Mouse (Mus musculus): ENCODE results near the gene Polr2h.

Polr2h gene

DNA sequence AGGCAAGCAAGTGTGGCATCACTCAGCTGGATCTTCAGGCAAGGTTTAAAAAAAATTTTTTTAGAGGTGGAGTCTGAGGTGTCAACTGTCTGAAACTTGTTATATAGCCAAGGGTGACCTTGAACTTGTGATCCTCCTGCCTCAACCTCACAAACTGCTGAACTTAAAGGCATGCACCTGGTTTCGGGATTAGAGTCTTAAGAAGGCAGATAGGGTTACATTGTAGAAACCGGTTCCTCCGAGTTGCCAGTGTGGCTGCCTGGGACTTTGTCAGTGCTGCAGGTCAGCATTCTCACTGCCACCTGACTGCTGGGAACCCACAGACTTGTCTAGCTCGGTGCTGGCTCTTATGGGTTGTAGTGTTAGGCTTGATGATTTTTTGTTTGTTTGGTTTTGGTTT lies 5.8 kb downstream of the Polr2h start:
- DNase-seq: no peak

DNA sequence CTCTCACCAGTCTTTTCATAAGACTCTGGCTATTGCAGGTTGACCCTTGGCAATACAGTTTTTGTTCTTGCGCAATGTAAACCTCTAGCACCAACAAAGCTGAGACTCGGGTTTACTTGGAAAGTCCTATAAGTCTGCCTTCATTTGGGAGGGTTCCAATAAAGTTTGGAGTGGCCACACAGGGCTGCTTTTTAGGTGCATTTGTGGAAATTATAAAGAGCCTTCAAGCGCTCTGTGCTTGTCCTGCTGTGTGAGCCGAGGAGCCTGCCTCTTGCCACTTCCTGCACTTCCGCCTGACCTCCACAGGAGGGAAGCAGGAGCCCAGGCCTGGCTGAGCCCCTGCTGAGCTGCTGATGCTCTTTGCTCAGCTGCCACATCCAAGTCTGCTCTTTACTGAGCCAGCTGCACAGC lies 6.9 kb downstream of the Polr2h start:
- DNase-seq: no peak

DNA sequence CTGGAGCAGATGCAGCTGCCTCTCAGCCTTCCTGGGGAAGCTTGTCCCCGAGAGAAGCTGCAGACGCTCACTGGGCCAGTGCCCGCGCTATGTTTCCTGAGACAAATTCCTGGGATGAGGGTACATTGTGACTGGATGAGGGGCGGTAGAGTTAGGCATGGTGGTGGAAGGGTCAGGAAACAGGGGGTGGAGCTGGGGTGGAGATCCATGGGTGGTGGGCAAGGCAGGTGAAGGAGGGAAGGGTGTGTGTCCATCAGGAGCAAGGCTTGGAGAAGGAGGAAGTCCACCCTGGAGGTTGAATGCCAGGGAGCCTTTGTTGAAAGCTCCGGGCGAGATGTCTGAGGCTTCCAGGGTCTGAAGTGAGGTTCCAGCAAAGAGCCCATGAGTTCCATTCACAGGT lies 7.9 kb downstream of the Polr2h start:
- DNase-seq: no peak

DNA sequence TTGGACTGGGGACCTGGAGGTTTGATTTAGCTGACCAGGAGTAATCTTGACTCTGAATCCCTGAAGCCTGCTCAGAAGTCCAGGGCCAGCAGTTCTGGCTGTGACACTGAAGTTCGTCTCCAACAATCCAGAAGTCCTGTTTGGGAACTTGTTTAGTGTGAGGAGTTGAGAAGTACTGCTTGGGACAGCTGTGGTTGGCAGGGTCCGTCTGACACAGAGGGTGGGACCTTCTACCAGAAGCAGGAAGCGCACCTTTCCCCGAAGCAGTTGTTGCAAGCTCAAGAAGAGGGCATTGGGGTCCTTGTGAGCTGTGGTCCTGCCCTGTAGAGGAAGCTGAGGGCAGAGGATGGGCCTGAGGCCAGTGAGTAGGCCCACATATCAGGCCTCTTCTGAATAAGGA lies 8.3 kb downstream of the Polr2h start:
- DNase-seq: no peak

DNA sequence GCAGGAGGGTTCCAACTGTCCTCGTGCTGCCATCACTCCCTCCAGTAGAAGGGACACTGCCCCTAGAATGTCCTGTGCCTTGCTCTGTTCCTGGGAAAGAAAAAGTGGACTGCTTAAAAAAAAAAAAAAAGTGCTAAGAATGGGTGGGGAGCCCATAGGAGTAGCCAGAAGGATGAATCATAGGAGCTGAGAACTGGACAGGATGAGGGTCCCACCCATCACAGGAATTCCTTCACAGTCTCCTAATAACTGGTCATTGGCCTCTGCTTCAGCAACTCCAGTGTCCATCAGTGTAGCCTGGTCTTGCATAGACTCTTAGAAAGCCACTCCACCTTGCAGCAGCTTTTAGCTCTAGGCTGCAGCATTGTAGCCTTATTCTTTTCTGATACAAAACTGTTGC lies 8.9 kb downstream of the Polr2h start:
- DNase-seq: no peak

DNA sequence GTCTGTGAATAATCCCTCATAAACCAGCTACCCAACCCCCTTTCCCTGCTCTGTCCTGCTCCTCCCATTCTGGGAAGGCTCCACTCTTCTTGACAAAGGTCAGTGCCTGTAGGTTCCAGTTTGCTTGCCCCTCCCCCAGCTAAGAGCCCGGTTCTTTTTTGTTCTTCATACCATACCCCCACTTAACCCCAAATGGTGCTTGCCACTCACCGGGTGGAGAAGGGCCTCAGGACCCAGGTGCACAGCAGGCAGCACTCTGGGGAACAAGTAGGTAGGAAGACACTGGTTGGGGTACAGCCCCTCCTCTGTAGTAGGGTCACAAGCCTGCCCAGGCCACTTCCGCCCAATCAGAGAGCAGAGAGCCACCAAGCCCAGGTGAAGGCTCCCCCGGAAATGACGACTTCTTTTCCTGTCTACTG lies 12.8 kb downstream of the Polr2h start:
- no peak for DNase-seq

DNA sequence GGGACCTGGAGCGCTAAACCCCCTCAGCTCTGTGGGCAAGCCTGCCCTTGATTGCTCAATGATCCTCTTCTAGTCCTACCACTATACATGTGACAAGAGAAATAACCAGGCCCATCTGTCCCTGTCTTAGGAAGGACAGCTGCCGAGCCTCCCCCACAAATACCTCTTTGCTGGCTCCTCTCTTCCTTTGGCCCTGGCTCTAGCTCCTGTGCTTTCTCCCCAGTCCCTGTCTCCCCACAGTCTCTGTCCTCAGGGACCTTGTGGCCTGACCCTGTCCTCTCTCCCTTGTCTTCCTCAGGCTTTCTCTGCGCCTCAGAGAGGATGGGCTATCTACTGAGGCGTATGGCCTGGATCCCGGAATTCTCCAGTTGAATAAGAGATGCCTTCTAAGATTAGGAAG lies 14.2 kb downstream of the Polr2h start:
- peak; percentile 67 for DNase-seq

DNA sequence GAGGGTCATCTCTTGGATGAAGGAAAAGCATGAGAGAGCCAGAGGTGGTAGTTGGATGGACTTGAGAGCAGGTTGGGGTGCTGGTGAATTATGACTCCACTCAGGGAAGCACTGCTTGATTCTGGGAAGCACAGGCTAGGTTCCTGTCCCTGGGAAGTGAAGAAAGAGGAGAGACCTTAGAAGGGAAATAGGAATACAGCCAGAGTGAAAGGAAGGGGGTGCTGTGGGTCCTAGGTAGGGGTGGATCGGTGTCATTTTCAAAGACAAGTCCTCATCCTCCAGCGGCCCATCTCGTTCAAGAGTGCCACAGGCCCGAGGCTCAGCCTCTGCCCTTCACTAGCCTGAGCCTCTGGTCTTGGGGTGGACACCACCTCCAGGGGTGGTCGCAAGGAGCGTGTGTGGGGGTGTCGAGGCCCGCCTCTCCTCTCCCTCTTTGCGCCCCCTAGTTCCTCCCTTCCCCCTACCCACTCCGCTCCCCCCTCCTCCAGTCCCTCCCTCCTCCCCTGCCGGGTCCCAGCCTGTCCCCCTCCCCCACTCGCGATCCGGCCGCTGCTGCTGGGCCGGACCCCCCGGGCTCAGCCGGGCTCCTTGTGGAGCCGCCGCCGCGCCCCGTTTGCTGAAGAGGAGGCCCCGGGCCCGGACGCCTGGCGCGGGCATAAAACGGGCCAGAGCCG lies 14.9 kb downstream of the Polr2h start:
- no peak for DNase-seq

DNA sequence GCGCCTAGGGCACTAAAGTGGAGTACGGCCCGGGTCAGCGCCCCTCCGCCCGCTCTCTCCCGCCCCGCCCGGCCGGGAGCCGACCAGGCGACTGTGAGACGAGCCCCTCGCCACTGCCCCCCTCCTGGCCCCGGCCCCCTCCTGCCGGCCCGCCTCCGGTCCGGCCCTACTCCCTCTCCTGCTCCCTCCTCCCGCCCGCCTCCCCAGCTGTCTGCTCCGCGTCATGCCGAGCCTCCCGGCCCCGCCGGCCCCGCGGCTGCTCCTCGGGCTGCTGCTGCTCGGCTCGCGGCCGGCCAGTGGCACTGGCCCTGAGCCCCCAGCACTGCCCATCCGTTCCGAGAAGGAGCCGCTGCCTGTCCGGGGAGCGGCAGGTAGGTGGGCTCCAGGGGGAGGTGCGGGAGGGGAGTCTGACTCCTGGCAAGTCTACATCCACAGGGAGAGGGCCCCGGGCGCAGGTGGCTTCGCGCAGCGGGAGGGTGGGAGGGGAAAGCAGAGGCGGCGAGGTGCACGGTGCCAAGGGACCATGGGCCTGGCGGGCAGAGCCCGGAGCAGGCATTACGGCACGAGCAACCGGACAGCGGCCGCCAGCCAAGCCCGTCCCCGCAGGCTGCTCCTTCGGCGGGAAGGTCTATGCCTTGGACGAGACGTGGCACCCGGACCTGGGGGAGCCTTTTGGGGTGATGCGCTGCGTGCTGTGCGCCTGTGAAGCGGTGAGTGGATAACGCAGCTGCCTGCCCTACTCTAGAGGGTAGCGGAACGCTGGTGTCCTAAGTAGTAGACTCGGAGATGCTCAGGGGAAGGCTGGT lies 15.7 kb downstream of the Polr2h start, which contains the start of gene Chrd:
Chrd (plus strand) TSS at position 203 of the 806 bp plus-strand sequence.
- peak; percentile 65 for DNase-seq

DNA sequence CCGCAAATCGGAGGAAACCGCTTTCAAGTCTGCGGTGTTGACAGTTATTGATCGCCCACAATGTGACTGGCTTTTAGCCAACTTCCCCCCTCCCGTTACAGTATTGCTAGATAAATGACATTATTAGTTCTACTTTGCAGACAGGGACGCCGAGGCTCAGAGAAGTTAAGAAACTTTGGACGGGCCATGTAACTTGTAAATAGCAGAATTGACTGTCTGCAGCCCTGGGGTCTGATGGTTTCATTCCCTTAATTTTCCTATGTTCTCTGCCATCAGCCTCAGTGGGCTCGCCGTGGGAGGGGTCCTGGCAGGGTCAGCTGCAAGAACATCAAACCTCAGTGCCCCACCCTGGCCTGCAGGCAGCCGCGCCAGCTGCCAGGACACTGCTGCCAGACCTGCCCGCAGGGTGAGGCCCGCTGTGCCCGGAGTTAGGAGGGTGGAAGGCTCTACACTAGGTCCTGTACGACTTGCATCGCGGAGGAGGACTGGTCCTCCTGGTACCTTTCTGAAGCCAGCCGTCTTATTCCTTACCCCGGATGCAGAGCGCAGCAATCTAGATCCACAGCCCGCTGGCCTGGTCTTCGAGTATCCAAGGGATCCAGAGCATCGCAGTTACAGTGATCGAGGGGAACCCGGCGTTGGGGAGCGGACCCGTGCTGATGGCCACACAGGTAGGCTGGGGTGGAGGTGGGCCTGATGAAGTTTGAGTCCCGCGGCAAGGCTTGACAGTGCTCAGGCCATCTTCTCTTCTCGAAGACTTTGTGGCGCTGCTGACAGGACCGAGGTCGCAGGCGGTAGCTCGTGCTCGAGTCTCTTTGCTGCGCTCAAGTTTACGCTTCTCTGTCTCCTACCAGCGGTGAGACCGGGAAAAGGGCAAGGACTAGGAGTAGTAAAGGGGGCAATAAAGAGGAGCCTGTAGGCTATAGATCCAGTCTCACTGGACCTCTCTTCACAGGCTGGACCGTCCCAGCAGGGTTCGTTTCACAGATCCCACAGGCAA lies 16.6 kb downstream of the Polr2h start, which contains the start of gene Thpo:
Thpo (minus strand) TSS at position 781 of the 1,000 bp plus-strand sequence.
- DNase-seq: no peak

DNA sequence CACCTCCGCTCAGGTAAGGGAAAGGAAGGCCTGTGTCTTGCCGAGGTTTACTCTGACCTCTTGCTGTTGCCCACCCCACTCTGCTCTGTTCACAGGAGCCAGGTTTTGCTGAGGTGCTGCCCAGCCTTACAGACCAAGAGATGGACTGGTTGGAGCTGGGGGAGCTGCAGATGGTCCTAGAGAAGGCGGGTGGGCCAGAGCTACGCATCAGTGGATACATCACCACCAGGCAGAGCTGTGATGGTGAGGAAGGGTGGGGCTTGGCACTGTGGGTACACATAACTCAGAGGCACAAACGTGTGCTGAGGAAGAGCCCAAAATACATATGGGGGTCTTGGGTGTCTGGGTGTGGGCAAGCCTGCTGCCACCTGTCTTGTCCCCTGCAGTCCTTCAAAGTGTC lies 18.2 kb downstream of the Polr2h start:
- no peak for DNase-seq

DNA sequence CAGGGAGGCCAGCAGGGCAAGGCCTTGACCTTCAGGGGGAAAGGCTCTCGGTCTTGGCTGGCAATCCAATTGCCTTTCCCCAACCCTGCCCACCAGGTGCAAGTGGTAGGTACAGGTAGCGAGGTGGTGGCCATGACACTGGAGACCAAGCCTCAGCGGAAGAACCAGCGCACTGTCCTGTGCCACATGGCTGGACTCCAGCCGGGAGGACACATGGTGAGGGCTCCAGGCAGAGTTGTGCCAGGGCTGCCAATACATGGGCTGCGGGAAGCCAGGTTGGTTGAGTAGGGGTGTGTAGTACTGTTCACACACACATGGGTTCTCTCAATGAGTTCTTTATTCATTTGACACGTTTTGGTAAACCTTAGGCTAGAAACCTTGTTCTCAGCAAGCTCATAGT lies 18.7 kb downstream of the Polr2h start:
- no peak for DNase-seq

DNA sequence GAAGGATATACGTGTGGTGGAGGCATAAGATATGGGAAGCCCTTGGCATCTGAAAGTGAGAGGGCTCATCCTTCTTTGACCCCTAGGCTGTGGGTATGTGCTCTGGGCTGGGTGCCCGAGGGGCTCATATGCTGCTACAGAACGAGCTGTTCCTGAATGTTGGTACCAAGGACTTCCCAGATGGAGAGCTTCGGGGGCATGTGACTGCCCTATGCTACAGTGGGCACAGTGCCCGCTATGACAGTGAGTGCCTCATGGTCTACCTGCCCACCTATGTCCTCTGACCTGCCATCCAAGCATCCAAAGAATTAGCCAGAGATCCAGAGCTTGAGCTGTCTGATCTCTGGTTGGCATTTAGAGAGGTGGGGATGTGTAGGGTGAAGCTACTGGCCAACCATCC lies 19.4 kb downstream of the Polr2h start:
- no peak for DNase-seq

DNA sequence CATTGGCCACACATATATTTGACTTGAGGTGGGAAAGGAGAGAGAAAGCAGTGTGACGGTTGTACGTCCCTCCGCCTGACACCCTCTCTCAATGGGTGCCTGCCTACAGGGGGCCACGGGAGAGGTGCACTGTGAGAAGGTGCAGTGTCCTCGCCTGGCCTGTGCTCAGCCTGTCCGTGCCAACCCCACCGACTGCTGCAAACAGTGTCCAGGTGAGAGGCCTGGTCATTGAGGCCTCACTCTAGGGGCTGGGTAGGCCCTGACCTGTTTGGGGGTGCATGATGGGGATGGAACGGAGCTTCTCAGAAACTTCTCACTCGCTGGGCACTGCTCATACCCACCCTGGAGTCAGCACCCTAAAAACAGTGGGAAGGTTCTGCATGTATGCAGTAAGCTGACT lies 22.4 kb downstream of the Polr2h start:
- DNase-seq: no peak

DNA sequence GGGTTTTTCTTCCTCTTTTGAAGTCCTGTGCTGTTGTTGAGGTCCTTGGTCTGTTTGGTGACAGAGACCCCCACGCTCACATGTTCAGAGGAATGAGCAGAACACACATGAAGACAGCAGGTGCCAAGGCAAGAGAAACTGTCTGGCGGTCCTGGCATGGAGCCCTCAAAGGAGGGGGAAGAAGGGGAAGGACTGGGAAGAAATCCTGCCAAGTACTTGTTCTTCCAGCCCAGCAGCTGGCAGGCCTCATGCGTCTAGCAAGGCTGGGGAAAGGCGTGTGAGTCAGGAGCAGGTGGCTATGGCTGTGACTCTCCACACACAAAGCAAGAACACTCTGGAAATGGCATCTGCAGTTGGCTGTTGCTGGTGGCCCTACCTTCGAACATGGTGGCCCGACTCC lies 29.2 kb downstream of the Polr2h start:
- DNase-seq: peak; percentile 86

DNA sequence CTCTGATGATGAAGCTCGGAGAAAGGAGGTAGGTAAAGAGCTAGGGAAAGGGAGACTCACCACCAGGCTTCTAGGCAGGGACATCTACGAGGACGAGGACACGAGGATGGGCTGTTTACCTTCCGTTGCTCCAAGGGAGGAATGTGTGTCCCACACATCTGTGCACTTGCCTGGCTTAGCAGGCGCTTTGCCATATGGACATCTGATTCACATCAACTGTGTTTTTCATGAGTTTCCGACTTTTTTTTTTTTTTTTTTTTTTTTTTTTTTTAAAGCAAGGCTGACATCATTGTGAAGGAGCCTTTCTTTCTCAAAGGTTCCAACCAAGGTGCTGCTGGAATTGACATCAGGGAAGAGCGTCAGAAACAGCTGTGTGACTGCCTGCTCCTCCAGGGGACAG lies 33.1 kb downstream of the Polr2h start:
- DNase-seq: peak; percentile 33

DNA sequence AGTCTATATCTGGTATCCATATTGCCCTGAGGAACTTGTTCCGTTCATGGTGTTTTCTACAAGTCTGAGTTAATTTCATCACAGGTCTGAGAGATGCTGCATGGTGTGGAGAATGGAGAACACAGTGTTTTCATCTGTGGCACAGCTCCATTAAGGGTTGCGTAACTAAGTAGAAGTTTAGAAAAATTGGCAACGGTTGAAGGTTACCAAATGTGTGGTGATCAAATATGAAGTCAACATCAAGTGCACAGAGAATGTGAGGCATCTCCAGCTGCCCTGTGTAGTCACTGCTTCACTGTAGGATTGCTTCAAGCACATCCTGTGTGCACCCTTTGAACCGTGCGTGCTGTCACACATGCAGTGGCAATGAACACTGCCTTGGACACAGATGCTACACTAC lies 38.6 kb downstream of the Polr2h start:
- no peak for DNase-seq

DNA sequence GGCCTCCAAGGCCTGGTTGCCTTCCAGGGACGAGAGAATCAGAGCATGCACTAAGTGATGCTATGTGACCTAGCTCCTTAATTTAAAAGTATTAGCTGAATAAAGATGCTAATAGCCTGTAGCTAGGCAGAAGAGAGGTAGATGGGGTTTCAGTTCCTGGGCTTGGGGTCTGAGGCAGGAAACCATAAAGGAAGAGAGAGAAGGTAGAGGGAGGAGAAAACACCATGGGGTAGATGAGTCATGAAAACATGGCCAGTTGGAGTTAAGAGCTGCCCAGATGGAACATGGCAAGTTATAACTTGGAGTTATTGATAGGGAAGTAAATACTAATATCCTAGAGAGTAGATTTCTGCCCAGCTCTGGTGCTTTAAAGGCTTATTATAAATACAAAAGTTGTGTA lies 39.9 kb downstream of the Polr2h start:
- no peak for DNase-seq

DNA sequence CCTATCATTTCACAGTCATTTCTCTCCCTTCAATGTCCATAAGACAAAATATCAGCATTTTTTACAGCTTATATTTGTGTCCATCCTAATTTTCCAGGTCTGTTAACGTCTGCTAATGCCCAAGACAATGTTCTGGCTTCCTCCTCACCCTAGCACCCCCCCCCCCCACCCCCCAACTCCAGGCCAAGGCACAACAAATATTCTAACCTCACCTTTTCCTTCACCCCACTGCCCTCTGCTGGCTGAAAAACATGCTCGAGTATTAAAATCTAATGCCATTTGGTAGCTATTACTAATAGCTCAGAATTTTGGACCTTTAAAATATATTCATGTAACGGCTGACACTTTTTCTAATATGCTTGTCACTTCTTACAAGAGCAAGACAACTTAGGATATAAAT lies 44.2 kb downstream of the Polr2h start:
- DNase-seq: peak; percentile 28

DNA sequence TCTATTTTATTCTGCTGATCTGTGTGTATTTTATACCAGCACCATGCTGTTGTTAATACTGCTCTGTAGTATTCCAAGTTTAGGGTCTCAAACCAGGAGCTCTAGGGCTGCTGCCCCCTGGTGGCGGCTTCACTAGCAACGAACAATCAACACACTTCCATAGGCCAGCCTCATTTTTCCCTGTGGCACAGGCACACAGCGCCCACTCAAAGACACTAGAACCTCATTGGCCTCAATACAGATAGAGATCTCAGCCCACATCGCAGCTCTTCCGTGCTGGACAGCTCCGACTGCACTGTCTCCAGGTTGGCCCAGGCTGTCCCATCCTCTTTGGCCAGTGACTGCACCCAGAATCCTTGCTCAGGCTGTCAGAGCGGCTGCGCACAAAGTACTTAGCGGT lies 47.8 kb downstream of the Polr2h start:
- no peak for DNase-seq

All from right cerebral cortex, adult 18-20 months (tissue).